Comparison of ENCODE assay signal across 8 mouse cellular contexts in genomic region chr1:105780457-105781364, GRCm38 (mm10). TPM values are rescaled to one million over a fixed set of nuclear protein-coding genes. Genes with fewer than 3 reads are reported as not detected.
DNase-seq lines count a peak whose midpoint lies in the region; ATAC-seq lines count a peak whose summit lies in the region.

Gene Tnfrsf11a (plus strand): TSS chr1:105780718.

- peak; percentile 75 for DNase-seq in adrenal gland, adult 2 months
- DNase-seq in embryo, embryonic 11 days: peak; percentile 63
- peak; percentile 25 for DNase-seq in heart, adult 8-10 months (ENCODE audit: low spot score)
- DNase-seq in kidney, adult 18-20 months: peak; percentile 76
- DNase-seq in midbrain, embryonic 11.5 days (ENCODE audit: low spot score, missing footprints): peak; percentile 93
- DNase-seq in right cerebral cortex, postnatal 4 days: peak; percentile 64
- DNase-seq in yolk sac, embryonic 10.5 days (ENCODE audit: low spot score): peak; percentile 9

- H3K4me1 ChIP-seq in limb, embryonic 12.5 days (replicated peaks): peaks cover 12% of the 10 kb centered on the region; the same call in 1 of the 2 replicates
- no peaks in the 10 kb centered on the region for H3K4me1 ChIP-seq in midbrain, embryonic 11.5 days (ENCODE audit: control insufficient read depth, insufficient read depth, low read length)

- H3K27ac ChIP-seq in limb, embryonic 12.5 days: no peak within 1 kb of the TSS
- no peak within 1 kb of the TSS for H3K27ac ChIP-seq in midbrain, embryonic 11.5 days (ENCODE audit: low read depth, low read length)

- WGBS in limb, embryonic 12.5 days: 3% methylated on average over 67 of the region's 77 CpGs
- WGBS in midbrain, embryonic 11.5 days: 3% methylated on average over 71 of the region's 77 CpGs

- H3K9me3 ChIP-seq in limb, embryonic 12.5 days: no peaks in the 10 kb centered on the region
- H3K9me3 ChIP-seq in midbrain, embryonic 11.5 days (ENCODE audit: control insufficient read depth, low read length): no peaks in the 10 kb centered on the region

- peak within 1 kb of the TSS; percentile 58 for H3K4me3 ChIP-seq in limb, embryonic 12.5 days (replicated peaks)
- H3K4me3 ChIP-seq in midbrain, embryonic 11.5 days (ENCODE audit: low read depth, low read length): peak within 1 kb of the TSS; percentile 45

- peak within 1 kb of the TSS; percentile 53 for H3K9ac ChIP-seq in limb, embryonic 12.5 days (replicated peaks)
- H3K9ac ChIP-seq in midbrain, embryonic 11.5 days (ENCODE audit: low read length): peak within 1 kb of the TSS; percentile 58

- peak; percentile 60; the same call in 1 of the 2 replicates for ATAC-seq in limb, embryonic 12.5 days (ENCODE audit: insufficient number of reproducible peaks, insufficient read depth, low FRiP score, low TSS enrichment, low read depth)
- peak; percentile 90 for ATAC-seq in midbrain, embryonic 11.5 days (ENCODE audit: low FRiP score)

- H3K4me2 ChIP-seq in limb, embryonic 12.5 days: peak within 1 kb of the TSS; percentile 94
- peak within 1 kb of the TSS; percentile 82 for H3K4me2 ChIP-seq in midbrain, embryonic 11.5 days

- peaks cover 56% of the 10 kb centered on the region for H3K27me3 ChIP-seq in limb, embryonic 12.5 days
- H3K27me3 ChIP-seq in midbrain, embryonic 11.5 days (ENCODE audit: control insufficient read depth, insufficient read depth, low read length): peaks cover 23% of the 10 kb centered on the region

- no peaks in the 10 kb centered on the region for H3K36me3 ChIP-seq in limb, embryonic 12.5 days
- H3K36me3 ChIP-seq in midbrain, embryonic 11.5 days (ENCODE audit: control insufficient read depth, insufficient read depth, low read length): no peaks in the 10 kb centered on the region

RNA-seq across cellular contexts. Expression of gene Tnfrsf11a, which starts in this region (rescaled TPM):
- 1 to 10 TPM; 2.4 to 4.7 TPM for total RNA-seq in adrenal gland, adult 2 months (2021)
- 2.7 and 3.6 TPM in 2 replicates for polyA plus RNA-seq in adrenal gland, adult 2 months (2012; rRNA removed)
- total RNA-seq in heart, adult 8-10 months (2022): 1 to 10 TPM; 1.2 to 2.6 (median 2.1) TPM
- polyA plus RNA-seq in limb, embryonic 12.5 days (2016; fragmentation: Nextera tagmentation; extraction: Ambion mirVana): 0.44 and 0.84 TPM in 2 replicates
- polyA plus RNA-seq in midbrain, embryonic 11.5 days (2014; fragmentation: Nextera tagmentation; extraction: Ambion mirVana): 0.26 and 0.44 TPM in 2 replicates

Comparison
In these comparisons a context has a peak if more than half of its experiments do, and no peak if none do; other contexts are left out.
1. Peak in ATAC-seq, H3K4me3 ChIP-seq, H3K9ac ChIP-seq and H3K4me2 ChIP-seq in limb, embryonic 12.5 days; RNA of the gene not detected or under 1 TPM.
2. Peak in DNase-seq, ATAC-seq, H3K4me3 ChIP-seq, H3K9ac ChIP-seq and H3K4me2 ChIP-seq in midbrain, embryonic 11.5 days; RNA of the gene not detected or under 1 TPM.
3. DNase-seq: peak in every context shown above with its lines; median percentile 93 in midbrain, embryonic 11.5 days; 76 in kidney, adult 18-20 months; 75 in adrenal gland, adult 2 months; 64 in right cerebral cortex, postnatal 4 days; 63 in embryo, embryonic 11 days; 25 in heart, adult 8-10 months; 9 in yolk sac, embryonic 10.5 days.